Mouse (Mus musculus): ENCODE results near the gene Fam102a. TPM values are rescaled to one million over a fixed set of nuclear protein-coding genes. Genes with fewer than 3 reads are reported as not detected.

Fam102a gene
- polyA plus RNA-seq, 1 experiment, result 37.5 TPM

DNA sequence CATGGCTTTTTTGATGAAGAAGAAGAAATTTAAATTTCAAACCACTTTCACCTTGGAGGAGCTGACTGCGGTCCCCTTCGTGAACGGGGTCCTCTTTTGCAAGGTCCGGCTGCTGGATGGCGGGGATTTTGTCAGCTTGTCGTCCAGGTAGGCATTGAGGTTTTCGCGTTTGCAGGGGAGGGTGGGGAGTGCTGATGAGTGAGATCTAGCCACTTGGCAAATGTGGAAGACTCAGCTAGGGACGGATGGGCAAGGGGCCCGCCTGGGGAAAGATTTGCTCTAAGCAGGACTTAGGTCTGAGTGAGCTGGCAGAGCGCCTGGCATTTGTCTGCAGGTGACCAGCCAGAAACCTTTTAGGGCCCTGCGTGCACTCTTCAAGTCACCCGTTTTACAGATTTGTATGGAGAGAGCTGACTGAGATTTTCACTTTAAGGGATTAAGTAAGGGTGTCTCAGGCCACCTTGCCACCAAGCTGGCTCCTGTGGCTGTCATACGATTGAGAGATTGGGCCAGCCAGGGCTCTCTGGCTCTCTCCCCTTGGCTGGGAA, 1.0 kb downstream of the Fam102a start:
- H3K36me3 ChIP-seq (ENCODE audit: control insufficient read depth, insufficient read depth, low read length), result no peaks in the 10 kb centered on the region
- no peak for TF ChIP-seq CTCF (IDR thresholded peaks at IDR 0.05; ENCODE audit: extremely low read depth, insufficient read depth, insufficient read length, insufficient replicate concordance)
- TF ChIP-seq POLR2A (IDR thresholded peaks at IDR 0.05; ENCODE audit: low read depth, low read length), result no peak
- peak overlapping the region; percentile 99 for H3K27ac ChIP-seq (ENCODE audit: insufficient read depth, low read length)
- peak overlapping the region; percentile 93 for H3K4me3 ChIP-seq (ENCODE audit: extremely low read depth, insufficient read depth, insufficient read length)
- H3K27me3 ChIP-seq (ENCODE audit: control insufficient read depth, insufficient read depth, low read length), result no peaks in the 10 kb centered on the region
- peak in 1 of 2 experiments; percentile 22 for DNase-seq (ENCODE audit: low read depth in 1 of 2, low spot score in 2 of 2)
- WGBS, result 5% methylated on average over 14 of the region's 14 CpGs
- H3K4me1 ChIP-seq (ENCODE audit: control insufficient read depth, insufficient read depth, insufficient read length), result peaks cover 16% of the 10 kb centered on the region

- 3% methylated on average over 11 of the region's 11 CpGs for WGBS
- Histone ChIP-seq H3K4me3 (ENCODE audit: extremely low read depth, insufficient read depth, insufficient read length) (peak overlapping the region; percentile 93), H3K27me3 (ENCODE audit: control insufficient read depth, insufficient read depth, low read length) (no peaks in the 10 kb centered on the region), H3K27ac (ENCODE audit: insufficient read depth, low read length) (peak overlapping the region; percentile 99), H3K4me1 (ENCODE audit: control insufficient read depth, insufficient read depth, insufficient read length) (peaks cover 22% of the 10 kb centered on the region), H3K36me3 (ENCODE audit: control insufficient read depth, insufficient read depth, low read length) (no peaks in the 10 kb centered on the region)
- TF ChIP-seq POLR2A (IDR thresholded peaks at IDR 0.05; ENCODE audit: low read depth, low read length), result no peak
- TF ChIP-seq CTCF (IDR thresholded peaks at IDR 0.05; ENCODE audit: extremely low read depth, insufficient read depth, insufficient read length, insufficient replicate concordance), result peak; percentile 48; the same call in 1 of the 2 replicates
- peak in 1 of 2 experiments; percentile 32 for DNase-seq (ENCODE audit: low read depth in 1 of 2, low spot score in 2 of 2)
These were observed 1.7 kb downstream of the Fam102a start for GRCm38 (mm10) chr2:32536634-32537359.

- DNase-seq (ENCODE audit: low read depth in 1 of 2, low spot score in 2 of 2), result peak in 1 of 2 experiments; percentile 35
- Histone ChIP-seq H3K36me3 (ENCODE audit: control insufficient read depth, insufficient read depth, low read length) (no peaks in the 10 kb centered on the region), H3K4me3 (ENCODE audit: extremely low read depth, insufficient read depth, insufficient read length) (peak overlapping the region; percentile 93), H3K27ac (ENCODE audit: insufficient read depth, low read length) (peak overlapping the region; percentile 99), H3K27me3 (ENCODE audit: control insufficient read depth, insufficient read depth, low read length) (no peaks in the 10 kb centered on the region), H3K4me1 (ENCODE audit: control insufficient read depth, insufficient read depth, insufficient read length) (peaks cover 28% of the 10 kb centered on the region)
- WGBS, result 7% methylated on average over 9 of the region's 9 CpGs
- TF ChIP-seq CTCF (IDR thresholded peaks at IDR 0.05; ENCODE audit: extremely low read depth, insufficient read depth, insufficient read length, insufficient replicate concordance) (no peak), POLR2A (IDR thresholded peaks at IDR 0.05; ENCODE audit: low read depth, low read length) (peak; percentile 36; the same call in 1 of the 2 replicates)
These were observed 2.3 kb downstream of the Fam102a start for GRCm38 (mm10) chr2:32537360-32537905.

GRCm38 (mm10) chr2:32537941-32538340, 2.8 kb downstream of the Fam102a start:
- TF ChIP-seq CTCF (IDR thresholded peaks at IDR 0.05; ENCODE audit: extremely low read depth, insufficient read depth, insufficient read length, insufficient replicate concordance) (no peak), POLR2A (IDR thresholded peaks at IDR 0.05; ENCODE audit: low read depth, low read length) (no peak)
- Histone ChIP-seq H3K27me3 (ENCODE audit: control insufficient read depth, insufficient read depth, low read length) (no peaks in the 10 kb centered on the region), H3K4me1 (ENCODE audit: control insufficient read depth, insufficient read depth, insufficient read length) (peaks cover 31% of the 10 kb centered on the region), H3K36me3 (ENCODE audit: control insufficient read depth, insufficient read depth, low read length) (no peaks in the 10 kb centered on the region), H3K27ac (ENCODE audit: insufficient read depth, low read length) (peak overlapping the region; percentile 99), H3K4me3 (ENCODE audit: extremely low read depth, insufficient read depth, insufficient read length) (peak overlapping the region; percentile 93; the same call in 1 of the 2 replicates)
- DNase-seq (ENCODE audit: low read depth in 1 of 2, low spot score in 2 of 2), result no peak
- WGBS, result 80% methylated on average over 5 of the region's 5 CpGs

DNA sequence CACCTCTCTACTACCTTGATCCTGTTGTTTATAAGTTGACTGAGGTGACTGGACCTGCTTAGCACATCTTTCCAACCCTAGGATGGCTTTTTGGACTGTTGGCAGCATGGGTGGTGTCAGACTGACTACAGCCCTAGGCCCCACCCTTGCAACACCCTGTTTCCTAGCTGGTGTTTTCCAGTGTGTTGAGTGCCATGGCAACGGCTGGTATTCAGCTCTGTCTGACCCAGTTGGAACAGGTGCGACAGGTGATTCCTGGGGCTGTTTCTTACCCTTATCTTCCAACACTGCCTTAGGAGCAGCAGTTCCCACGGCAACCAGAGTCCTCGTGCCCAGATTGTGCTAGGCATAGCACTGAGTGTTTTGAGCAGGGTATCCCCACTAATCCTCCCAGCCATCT, 3.3 kb downstream of the Fam102a start:
- WGBS, result 63% methylated on average over 4 of the region's 4 CpGs
- H3K27me3 ChIP-seq (ENCODE audit: control insufficient read depth, insufficient read depth, low read length), result no peaks in the 10 kb centered on the region
- no peaks in the 10 kb centered on the region for H3K36me3 ChIP-seq (ENCODE audit: control insufficient read depth, insufficient read depth, low read length)
- H3K4me1 ChIP-seq (ENCODE audit: control insufficient read depth, insufficient read depth, insufficient read length), result peaks cover 36% of the 10 kb centered on the region
- TF ChIP-seq CTCF (IDR thresholded peaks at IDR 0.05; ENCODE audit: extremely low read depth, insufficient read depth, insufficient read length, insufficient replicate concordance), result no peak
- TF ChIP-seq POLR2A (IDR thresholded peaks at IDR 0.05; ENCODE audit: low read depth, low read length), result no peak
- peak overlapping the region; percentile 99; the same call in 1 of the 2 replicates for H3K27ac ChIP-seq (ENCODE audit: insufficient read depth, low read length)
- no peak for DNase-seq (ENCODE audit: low read depth in 1 of 2, low spot score in 2 of 2)
- H3K4me3 ChIP-seq (ENCODE audit: extremely low read depth, insufficient read depth, insufficient read length), result peak overlapping the region; percentile 93; the same call in 1 of the 2 replicates

DNA sequence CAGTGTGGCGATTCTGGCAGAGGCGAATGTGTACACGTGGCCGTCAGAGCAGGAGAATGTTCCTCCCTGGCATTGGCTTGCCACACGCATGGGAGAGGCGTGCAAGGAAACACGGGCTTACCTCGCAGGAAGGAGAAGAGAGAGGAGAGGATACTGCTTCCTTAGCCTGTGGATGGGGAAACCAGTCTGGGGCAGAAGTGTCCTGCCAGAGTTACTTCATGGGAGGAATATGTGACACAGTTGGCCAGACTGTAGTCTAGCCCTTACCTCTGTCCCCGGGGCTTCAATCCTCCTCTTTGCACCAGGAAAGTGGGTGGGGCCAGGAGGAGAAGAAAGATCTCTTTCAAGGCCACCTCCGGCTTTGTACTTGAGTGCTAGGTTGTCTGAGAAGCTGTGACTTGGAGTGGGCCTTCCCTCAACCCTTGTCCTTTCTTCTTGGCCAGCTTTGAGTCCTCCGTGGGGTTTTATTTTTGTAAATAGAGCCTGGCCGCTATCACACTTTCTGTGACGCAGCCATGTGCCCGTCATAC, 4.4 kb downstream of the Fam102a start:
- Histone ChIP-seq H3K27ac (ENCODE audit: insufficient read depth, low read length) (0 out of 2 replicates have a peak overlapping the region, but pooled peaks have one; percentile 3), H3K4me3 (ENCODE audit: extremely low read depth, insufficient read depth, insufficient read length) (no peak overlapping the region), H3K27me3 (ENCODE audit: control insufficient read depth, insufficient read depth, low read length) (no peaks in the 10 kb centered on the region), H3K4me1 (ENCODE audit: control insufficient read depth, insufficient read depth, insufficient read length) (peaks cover 36% of the 10 kb centered on the region), H3K36me3 (ENCODE audit: control insufficient read depth, insufficient read depth, low read length) (no peaks in the 10 kb centered on the region)
- TF ChIP-seq CTCF (IDR thresholded peaks at IDR 0.05; ENCODE audit: extremely low read depth, insufficient read depth, insufficient read length, insufficient replicate concordance) (no peak), POLR2A (IDR thresholded peaks at IDR 0.05; ENCODE audit: low read depth, low read length) (no peak)
- DNase-seq (ENCODE audit: low read depth in 1 of 2, low spot score in 2 of 2), result no peak
- 72% methylated on average over 14 of the region's 14 CpGs for whole genome bisulfite sequencing
